Mouse (Mus musculus) lung, postnatal 4 days (tissue): ENCODE measurements around the gene Magi1.

ENCODE experiments used
- DNase-seq, 2 experiments: peaks; one replicate each; pipeline ENCODE4 v3.0.0; 2021

The Magi1 gene

DNA sequence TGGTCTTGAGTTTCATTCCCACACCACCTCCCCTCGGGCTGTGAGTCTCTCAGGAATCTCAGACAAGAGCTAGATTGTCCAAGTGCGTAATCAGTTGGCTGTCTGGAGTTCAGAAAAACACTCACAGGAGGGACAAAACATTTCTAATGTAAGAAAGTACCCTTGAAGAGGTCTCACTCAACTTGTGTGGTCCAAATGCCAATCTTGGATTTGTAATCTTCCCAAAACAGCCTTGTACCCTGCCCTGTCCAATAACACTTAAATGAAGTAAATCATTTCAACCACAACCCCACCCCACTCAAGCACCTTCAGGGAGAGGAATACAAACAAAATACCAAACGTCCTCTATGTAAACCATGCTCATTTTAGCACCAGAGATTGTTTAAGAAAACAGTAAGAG lies 82.8 kb downstream of the Magi1 start:
- DNase-seq, result peak in 1 of 2 experiments; percentile 12

DNA sequence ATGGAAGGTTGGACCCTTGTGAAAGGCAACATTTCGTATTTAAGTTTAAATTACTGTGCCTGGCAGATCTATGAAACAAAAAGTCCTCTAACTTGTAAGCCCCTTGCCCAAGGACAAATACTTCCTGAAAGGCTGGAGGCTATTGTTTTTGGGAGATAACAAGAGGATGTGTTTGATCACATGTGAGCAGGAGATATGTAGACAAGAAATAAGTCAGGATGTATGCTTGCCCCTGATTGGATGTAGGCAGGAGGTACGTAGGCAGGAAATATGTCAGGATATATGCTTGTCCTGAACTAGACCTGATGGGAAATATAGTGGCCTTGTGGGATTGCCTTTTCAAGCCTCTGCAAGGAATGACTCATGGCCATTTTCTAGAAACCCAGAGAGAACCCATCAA lies 84.0 kb downstream of the Magi1 start:
- DNase-seq, result no peak

DNA sequence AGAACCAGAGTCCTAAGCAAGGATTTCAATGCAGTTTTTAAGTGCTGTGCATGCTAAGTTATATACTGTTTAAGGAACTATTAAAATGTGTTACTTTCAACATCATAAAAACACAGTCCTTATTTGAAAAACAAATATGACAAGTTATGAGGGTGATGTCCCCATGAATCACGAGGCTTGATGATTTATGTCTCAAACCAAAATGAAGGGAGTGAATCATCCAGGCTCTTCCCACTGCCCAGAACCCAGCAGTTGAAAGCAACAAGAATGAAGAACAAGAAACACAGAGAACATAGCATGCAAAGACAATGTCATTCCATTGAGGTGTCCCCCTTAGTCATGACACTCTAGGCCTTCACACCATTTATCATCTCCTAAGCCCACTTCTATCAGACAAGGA lies 85.9 kb downstream of the Magi1 start:
- no peak for DNase-seq

DNA sequence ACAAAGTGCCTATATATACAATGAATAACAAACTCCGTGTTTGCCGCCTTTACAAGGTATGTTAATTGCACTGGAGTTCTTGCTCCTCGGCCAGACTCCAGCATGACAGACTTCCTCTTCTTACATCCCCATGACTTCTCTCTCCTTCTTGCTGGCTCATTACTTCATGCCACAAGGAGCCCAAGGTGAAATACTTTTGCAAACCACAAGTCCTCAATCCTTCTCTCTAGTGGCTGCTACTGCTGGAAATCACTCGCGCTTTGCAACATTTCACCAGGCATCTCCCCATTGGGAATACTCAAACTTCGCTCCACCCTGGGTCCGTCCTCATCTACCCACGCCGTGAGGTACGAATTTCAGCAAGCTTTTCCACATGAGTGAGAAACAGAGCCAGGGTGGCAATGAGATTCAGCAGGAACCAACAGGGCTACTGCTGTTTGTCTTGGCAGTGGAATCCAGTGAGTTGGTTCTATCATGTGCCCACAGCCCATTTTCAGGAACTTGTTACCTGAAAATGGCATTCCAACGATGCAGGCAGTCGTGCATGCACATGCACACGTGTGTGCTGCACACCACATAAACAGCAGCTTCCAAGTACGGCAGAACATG lies 88.3 kb downstream of the Magi1 start:
- no peak for DNase-seq

DNA sequence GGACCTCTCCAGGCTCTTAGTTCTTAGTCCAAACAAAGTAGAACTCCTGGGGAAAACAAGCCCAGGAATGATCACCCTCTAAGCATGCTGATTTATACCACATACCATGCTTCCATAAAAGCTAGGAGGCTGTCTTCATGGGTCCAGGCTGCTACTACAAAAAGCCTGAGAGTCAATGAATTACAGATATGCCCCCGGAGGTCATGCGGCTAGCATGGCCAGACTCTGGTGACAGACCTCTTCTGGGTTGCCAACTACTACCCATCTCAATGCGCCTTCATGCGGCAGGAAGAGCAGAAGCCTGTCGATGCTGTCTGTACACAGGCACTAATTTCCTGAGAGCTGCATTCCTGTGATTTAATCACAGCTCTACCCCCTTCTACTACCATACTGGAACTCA lies 92.9 kb downstream of the Magi1 start:
- DNase-seq, result no peak

DNA sequence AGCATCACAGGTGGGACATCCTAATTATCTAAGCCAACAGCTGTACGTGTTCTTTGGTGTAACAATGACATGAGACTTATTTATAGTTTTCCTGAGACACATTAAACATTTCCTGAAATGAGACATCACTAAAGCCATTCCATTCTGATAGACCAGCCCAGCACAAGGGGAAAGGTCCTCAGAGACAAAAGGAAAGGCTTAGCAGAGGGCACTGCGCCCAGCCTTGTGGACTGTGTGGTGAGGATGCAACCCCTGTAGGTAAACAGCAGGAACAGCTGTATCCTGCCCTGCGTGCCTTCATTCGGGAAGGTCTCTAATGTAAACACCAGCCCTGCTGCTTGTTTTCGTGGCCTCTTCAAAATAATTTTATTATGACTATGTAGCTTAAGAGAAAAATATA lies 94.3 kb downstream of the Magi1 start:
- peak; percentile 28 to 71 for DNase-seq

DNA sequence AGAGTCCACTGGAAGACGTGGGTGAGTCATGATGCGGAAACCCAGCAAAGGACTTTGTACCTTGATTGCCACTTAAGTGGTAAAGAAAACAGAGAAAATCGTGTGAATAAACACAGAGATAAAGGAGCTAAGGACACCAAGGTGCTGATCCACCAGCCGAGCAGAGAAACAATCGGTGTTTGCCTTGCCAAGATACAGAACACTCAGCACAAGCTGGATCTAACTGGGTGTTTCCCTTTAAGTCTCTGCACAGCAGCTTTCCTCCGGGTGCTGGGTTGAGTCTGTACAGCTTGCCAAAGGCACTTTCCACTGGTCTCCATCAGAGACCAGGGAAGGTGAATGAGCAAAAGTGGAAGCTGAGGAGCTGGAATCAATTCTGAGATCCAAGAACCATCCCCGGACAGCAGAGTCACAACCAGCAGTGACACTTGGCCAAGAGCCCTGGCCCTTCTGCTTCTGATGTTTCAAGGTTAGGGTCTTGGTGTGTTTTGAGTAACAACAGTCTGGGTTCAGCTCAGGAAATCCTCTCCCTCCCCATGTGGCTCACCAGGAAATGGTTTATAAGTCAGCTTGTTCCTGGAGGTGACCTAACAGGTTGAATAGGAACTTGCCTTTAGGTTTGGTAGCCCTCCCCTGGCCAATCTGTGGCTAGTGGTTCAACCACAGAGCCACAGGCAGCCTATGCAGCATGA lies 96.9 kb downstream of the Magi1 start:
- no peak for DNase-seq

DNA sequence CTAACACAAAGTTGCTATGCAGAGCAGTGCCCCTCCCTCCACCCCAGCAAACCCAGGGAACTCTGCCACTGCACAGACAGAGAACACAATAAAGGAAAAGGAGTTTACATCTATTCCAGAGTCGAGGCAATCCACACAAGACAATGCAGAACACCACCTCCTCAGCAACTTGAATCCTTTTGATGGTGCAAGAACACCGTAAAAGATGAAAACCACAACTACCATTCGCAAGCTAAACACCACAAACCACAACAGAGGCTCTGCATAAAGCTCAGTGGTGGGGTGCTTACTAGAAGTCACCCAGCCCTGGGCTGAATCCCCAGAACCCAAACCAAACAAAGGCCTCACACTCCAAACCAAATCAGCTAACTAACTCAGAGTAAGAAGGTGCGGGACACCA lies 99.4 kb downstream of the Magi1 start:
- DNase-seq, result no peak

DNA sequence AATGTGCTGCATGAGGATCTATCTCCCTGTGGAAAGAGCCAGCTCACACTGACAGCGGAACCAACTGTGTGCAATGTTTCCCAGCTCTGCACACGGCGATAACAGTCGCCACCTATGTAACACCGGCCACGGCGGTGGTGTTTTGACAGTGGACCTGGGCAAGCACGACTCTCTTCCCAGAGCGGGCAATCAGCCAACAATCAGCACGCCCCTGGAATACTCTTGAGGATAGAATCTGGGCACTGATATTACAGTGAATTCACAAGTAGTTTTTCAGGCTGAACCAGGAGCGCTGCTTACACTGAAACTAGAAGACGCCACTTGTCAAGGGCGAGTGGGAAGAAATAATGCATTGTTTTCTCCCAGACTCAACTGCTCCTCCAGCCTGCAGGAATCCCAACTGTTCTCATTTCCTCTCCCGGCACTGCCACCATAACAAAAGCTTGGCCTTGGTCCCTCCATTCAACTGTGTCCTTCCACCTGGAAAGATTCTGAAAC lies 100.3 kb downstream of the Magi1 start:
- DNase-seq, result peak in 1 of 2 experiments; percentile 58

DNA sequence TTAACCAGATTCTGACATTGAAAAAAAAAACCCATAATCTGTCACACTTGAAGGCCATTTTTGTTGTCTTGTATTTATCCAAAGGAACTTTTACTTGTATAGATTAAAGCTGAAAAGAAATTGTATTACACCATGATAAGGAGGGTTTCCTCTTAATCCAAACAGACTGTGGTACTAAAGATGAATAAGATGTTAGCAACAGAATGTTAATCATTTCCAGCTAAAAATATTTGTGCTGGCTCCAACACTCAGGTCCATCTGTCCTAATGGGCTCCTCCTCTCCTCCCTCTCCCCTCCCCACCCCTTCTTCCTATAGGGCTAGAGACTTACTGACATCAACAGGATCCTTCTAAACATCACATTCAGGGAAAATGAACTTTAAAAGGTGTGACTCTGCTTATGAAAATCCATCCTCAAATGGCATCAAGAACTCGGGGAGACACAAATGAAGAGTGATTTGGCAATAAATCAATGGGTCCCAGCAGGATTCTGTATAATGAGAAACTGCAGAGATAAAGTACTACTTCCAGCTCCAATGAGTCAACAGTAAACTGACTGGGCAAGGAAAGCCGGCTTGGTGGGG lies 102.0 kb downstream of the Magi1 start:
- no peak for DNase-seq

DNA sequence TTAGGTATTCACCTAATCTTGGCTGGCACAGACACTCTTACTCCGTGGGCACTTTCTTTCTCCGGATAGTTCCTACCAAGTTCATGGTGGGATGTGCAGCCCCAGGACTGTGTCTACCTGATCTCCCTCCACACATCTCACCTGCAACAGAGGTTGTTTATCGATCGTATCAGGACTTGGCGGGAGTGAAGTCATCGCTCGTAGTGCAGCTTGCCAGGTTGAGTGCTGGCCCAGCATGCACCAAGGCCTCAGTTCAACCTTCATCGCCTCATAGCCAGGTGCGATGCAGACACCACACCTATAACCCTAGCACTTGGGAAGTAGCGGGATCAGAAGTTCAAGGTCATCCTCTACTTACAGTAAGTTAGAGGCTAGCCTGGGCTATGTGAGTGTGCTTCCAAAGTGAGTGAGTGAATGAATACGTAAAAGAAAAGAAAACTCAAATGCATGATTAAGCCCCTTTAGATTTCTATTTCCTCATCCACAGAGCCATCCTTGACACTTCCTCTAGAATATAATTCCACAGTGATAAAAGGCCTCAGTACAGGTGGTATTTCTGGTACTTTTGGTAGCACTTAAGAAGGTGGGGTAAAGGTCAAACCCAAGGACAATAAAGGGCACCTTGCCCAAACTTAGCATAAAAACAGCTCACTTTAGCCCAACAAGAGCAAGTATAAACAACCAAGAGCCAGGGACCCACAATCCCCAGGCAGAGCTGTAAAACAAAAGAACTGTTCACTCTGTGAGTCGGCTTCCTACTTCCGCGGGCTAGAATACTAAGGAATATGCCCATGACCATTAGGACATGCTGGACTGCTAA lies 103.2 kb downstream of the Magi1 start:
- no peak for DNase-seq

DNA sequence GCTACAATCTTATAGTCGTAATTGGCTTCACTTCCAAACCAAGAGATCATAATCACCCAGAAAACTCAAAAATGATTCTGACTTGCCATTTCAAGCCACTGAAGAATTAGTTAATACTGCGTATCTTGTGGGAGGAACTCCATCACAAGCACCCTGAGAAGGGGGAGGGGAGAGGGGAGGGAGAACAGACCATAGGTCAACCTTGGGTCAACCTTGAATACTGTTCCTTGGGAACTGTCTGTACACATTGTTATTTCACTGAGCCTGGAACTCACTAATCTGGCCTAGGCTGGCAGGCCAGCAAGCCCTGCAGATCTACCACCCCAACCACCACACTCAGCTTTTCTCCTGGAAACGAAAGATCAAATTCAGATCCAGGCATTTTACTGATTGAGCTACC lies 106.2 kb downstream of the Magi1 start:
- DNase-seq, result no peak

DNA sequence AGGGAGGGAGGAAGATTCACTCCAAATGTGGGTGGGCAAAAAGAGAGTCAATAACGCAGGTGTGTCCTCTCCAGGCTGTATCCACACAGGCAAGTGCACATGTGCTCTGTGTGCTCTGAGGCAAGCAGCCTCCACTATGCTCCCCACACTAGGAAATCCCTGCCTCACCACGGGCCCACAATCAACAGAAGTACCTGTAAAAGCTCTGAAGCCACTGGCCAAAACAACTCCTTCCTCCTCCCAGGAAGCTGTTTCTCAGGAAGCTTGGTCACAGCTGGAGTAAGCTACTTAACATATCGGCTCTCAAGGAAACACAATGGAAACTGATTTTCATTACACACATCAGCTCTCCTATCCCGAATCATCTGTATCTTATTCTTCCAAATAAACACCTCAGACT lies 107.0 kb downstream of the Magi1 start:
- DNase-seq, result no peak

DNA sequence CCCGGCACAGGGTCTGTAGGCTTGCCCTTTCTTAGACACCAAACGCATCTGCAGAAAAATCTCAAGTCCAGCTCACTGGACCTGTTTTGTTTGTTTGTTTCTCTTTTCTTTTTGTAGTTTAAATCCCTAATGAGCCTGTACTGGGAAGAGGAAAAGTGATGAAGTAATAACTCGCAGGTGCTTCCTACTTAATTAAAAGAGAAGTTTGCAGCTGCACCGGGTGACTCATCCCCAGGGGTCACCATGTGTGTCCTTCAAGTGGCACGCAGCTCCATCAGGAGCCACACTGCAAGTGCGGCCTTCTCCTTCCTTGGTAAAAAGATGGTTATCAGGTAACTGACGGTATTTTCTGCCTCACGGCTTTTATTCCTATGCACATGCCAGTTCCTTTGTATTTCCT lies 112.5 kb downstream of the Magi1 start:
- DNase-seq, result no peak

DNA sequence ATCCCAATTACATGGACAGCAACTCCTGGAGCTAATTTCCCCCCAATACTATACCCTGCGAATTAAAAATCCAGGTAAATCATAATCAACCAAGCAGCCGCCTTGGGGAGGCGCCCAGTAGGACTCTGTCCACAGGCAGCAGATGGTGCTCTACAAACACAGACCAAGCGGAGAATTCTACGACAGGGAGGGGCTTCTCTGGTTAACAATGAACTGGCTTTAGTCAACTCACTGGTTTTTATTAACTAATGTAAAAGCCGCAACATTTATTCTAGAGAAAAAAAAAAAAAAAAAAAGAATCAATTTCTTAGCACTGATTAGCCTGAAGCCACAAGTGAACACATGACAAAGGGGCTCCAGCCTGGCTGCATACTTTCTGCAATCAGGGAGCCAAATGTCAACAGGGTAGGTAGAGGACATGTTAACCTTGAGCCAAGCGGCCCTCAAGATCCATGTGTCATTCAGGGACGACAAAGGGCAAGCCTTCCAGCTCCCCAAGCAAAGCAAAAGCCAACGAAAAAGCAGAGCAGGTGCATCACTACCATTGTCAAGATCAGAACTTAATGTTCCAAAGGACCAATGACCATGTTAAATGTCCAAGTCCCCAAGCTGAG lies 114.0 kb downstream of the Magi1 start:
- no peak for DNase-seq

DNA sequence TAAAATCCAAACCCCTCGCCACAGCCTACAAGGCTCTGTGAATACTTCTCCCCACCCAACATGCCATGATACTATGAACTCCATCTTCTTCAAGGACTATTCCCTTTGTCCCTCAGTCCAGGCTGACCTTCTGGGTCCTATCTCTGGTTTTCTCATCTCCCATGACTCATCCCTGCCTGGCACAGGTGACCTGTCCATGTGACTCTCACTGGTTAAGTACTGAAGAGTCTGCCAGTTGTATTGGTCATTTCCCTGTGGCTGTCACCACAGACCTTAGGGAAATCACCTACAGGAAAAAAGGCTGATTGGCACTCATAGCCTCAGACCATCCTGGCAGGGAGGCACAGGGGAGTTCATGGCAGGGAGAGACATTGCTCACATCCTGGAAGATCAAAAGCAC lies 117.8 kb downstream of the Magi1 start:
- no peak for DNase-seq

DNA sequence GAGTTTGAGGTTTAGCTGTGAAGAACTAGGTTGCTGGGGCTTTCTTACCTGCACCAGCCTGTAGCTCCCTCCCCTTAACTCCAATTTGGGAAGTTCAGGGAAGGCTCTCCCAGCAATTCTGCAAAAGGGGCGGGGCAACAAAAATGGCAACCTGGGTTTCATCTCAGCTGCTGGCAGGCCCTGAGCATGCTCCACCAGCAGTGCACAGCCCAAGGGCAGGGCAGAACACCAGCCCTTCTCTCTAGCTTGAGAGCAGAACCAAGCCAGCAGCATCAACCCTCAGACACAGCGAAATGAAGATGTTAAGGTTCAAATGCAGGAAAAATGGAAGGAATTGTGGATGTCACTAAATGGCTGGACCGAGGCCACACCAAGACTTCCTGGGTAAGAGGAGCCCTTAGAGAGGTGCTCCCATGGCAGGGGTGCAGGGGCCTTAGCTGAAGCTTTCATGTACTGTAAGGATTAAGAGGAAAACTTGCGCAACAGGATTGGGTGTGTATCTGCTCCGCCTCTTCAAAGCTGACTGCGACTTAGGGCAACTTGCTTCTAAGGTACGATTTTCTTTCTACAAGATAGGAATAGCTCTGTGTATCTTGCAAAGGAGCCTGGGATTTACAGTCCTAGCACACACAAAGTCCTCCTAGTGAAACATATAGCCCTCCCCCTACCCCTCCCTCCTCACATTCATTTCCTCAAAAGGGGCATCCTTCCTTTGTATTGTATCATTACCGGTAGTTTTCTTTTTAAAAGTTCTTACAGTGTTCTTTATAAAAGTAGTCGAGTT lies 118.8 kb downstream of the Magi1 start:
- no peak for DNase-seq

DNA sequence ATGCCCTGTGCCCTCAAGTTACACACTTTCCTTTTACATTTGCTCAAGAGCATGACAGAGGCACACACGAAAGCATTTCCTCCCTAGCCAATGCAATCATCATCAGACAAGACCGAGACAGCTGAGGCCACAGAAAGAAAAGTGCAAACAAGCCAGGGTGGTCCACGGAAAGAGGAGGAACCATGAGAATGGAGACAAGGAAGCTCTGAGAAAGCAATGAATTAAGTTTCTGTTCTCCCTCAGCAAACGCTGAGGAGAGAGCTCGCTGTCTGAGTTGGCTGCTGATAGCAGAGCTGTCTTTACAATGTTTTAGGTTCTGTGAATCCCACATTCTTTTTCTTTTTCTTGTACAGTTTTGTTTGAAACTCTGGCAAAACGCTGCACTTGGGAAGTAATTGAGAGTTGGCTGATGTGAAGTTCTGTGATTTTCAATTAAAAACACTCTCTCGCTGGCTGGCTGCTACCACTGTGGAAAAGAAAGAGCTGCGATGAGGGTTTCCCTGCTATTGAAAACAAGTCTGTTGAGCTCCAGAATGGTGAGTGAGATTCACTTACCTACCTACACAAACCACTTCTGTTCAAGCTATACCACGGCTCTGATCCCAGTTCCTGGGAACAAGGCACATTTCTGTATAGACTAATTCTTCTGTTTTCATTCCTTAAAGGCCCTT lies 120.3 kb downstream of the Magi1 start:
- DNase-seq, result no peak

DNA sequence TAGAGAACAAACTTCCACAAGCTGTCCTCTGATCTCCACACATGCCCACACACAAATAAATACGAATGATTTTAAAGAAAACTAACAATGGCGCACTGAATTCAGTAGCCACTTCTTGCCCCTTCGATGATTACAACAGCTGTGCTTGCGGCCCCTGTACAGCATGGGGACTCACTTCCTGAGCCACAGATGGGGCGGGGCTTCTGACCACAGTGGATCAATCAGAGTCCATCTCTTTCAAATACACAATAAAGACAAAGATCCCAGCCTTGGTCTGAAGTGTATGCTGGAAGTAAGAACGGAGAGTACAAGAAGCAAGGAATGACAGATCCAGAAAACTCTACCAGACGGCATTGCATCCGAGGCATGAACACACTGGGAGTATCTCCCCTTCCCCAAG lies 120.8 kb downstream of the Magi1 start:
- no peak for DNase-seq

DNA sequence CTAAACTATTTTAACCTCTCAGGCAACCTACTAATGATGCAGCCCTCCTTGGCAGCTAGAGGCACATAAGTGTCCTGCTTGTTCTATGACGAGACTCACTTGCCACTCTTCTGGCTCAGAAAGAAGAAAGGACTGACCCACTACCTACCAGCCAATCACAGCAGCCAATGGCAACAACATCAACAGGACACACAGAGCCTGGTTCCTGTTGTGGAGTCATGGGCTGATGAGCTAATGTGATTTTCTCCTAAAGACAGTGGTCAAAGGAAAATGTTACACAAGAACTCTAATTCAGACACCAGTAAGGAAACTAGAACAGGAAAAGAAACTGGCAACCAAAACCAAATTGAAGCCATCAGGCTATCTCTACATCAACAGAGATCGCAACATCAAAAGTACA lies 124.5 kb downstream of the Magi1 start:
- no peak for DNase-seq

DNA sequence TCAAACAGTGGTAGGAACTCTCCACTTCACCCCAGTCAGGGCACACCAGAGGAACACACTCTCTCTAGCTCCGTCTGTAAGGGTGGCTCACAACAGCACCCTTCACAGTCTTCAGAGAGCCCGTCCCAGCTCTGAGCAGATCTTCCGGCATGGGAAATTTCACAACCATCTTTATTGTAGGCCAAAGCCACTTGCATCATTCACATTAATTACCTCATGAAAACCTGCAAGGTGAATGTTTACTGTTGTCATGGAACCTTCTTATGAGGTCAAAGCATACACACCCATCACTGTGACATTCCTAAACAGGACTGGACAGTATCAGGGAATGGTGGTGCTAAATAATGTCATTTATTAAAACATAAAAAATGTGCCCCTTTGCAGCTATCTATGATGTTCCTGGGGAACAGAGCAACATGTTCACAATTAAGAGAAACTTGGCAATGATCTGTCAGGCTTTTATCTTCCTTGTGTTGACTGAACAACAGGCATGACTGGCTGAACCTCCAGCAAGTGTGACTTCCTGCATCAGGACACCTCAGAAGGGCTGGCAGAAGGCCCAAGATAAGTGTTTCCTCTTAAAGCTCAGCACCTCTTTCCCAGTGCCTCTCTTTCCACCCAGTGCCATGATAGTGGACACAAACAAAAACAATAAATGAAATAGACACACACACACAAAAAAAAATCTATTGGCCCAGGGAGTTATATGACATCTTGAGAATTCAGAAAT lies 125.4 kb downstream of the Magi1 start:
- peak in 1 of 2 experiments; percentile 30 for DNase-seq
